Mouse (Mus musculus) gastrocnemius, postnatal 4 days (tissue): Measurements from ENCODE around the gene 4930503E14Rik. TPM values are rescaled to one million over a fixed set of nuclear protein-coding genes. Genes with fewer than 3 reads are reported as not detected.
"Not testable (repeated sequence)": the region's sequence is repeated elsewhere in the genome, so short reads cannot be mapped to it uniquely, and the experiment has no call there.

Experiments
- DNase-seq, 2 experiments: peaks; one replicate each; pipeline ENCODE4 v3.0.0; 2021 to 2022; ENCODE audit warnings: low spot score in 2 of 2, mixed read lengths in 2 of 2
- long read RNA-seq, 2 experiments: library from polyadenylated mRNA; stranded (forward); transcript quantifications; one replicate each; pipeline ENCODE4 v2.0.0; 2021
- total RNA-seq, 2 experiments: library from RNA; stranded (reverse); gene quantifications; 2 replicates each; pipeline ENCODE4 v1.2.3; 2021

4930503E14Rik gene
- total RNA-seq: not detected
- long read RNA-seq, experiment 1: 0 reads
- long read RNA-seq, experiment 2: 0 reads

GRCm38 (mm10) chr14:44213154-44213553, at the start of gene 4930503E14Rik:
4930503E14Rik (minus strand) TSS chr14:44213254.
- DNase-seq: not testable (repeated sequence)

- DNase-seq: no peak
Observed at GRCm38 (mm10) chr14:44248039-44248438, 35.0 kb upstream of the 4930503E14Rik start.

- DNase-seq: not testable (repeated sequence)
Observed at GRCm38 (mm10) chr14:44197361-44197760, 15.7 kb downstream of the 4930503E14Rik start, which contains the start of gene Gm8212. Gm8212 (plus strand) TSS chr14:44197661.

GRCm38 (mm10) chr14:44123551-44123950, 89.5 kb downstream of the 4930503E14Rik start, which contains the start of gene Gm3327:
Gm3327 (plus strand) TSS chr14:44123851.
- DNase-seq: not testable (repeated sequence)

Other genes with a start within 250 kb of the 4930503E14Rik start
- not detected for gene Ang6, start 211.0 kb downstream of the 4930503E14Rik start, total RNA-seq
- 1 to 10 TPM in 1 of 2 experiments, under 1 TPM in 1; 0.42 to 1.2 TPM for gene Ear2, start 110.6 kb downstream of the 4930503E14Rik start, total RNA-seq
- gene Gm3327, start 89.4 kb downstream of the 4930503E14Rik start, total RNA-seq: not detected
- gene Gm8212, start 15.6 kb downstream of the 4930503E14Rik start, total RNA-seq: not detected
- not detected for gene Gm8220, start 72.3 kb upstream of the 4930503E14Rik start, total RNA-seq
- gene Gm5930, start 125.3 kb upstream of the 4930503E14Rik start, total RNA-seq: not detected
- gene Gm8229, start 152.1 kb upstream of the 4930503E14Rik start, total RNA-seq: not detected
- not detected for gene Gm3371, start 197.4 kb upstream of the 4930503E14Rik start, total RNA-seq
- not detected for gene Gm8232, start 220.4 kb upstream of the 4930503E14Rik start, total RNA-seq